Mouse (Mus musculus) ovary, postnatal 14 days (tissue): ENCODE measurements around the gene Ube2c.

Experiments used
- DNase-seq: peaks from one replicate; pipeline ENCODE4 v3.0.0; 2022; ENCODE audit warnings: low spot score

Gene Ube2c

DNA sequence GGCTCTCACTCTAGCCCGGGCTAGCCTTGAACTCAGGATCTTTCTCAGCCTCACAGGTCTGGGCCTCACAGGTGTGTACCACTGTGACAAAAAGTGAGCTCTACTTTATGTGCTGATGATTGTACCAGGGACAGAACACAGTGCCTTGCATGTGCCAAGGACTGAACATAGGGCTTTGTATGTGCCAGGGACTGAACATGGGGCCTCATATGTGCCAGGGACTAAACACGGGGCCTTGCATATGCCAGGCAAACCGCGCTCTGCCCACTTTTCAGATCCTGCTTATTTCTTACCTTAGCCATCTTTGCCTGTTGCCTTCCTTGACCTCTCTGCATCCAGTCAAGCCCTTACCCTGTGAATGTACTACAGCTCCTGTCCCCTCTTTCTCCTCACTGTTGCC lies 7.7 kb upstream of the Ube2c start:
- no peak for DNase-seq

DNA sequence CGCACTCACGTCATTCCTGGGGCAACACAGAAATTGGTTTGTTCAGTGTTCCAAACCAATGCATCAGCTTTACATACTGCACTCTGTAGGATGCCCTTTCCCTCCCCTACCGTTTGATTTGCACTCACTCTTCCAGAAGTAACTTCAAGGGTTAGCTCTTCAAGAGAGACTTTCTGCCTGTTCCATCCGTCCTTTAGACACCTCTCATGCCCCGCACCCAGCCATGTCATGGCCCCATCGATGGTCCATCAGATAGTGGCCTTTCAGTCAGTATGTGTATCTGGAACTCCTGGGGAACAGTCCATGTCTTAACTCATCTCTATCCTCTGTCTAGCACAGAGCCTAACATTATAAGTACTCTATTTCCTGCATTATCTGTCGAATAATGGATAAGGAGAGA lies 7.1 kb upstream of the Ube2c start:
- DNase-seq, result no peak

DNA sequence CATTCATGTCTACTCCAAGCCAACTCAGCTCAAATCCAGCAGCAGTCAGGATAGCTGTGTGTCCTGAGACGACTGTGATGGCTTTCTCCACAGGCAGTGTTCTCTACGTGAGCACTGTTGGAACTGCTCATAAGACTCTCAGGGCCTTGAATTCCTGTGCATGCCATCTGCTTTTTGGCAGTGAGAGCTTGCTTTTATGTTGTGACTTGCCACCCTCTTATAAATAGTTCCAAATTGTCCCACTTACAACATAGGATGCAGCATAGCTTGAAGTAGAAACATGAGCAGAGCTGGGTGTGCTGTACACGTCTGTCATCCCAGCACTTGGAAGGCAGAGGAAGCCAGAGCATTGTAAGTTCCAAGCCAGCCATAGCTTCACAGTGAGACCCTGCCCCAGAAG lies 3.9 kb upstream of the Ube2c start:
- no peak for DNase-seq

DNA sequence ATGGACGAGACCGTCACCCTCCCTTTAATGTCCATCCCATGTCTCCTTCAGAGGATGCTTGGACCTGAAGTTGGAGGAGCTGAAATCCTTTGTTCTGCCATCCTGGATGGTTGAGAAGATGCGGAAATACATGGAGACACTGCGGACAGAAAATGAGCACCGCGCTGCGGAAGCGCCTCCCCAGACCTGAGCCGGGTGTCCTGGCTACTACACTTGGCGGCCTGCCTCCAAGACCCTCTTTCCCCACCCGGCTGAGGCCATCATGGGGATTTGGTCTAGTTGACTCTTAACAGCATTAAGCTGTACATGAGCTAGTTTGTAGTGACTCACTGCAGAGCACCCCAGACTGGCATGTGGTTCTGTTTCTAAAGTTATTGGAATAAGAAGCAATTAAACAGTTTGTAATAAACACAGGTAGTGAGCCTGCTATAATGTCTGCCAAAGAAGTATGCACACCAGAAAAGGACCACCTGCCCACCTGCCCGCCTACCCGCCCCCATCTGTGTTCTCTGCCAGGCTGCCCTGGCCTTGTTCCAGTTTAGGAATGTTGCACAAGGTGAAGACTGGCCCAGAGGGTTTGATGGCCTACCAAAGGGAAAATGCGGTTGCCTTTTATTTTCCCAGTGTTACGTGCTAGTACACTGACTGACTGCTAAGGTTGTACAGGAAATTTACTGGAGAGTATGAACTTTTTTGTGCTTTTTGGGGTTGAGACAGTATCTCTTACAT lies 1.7 kb upstream of the Ube2c start:
- DNase-seq, result no peak

DNA sequence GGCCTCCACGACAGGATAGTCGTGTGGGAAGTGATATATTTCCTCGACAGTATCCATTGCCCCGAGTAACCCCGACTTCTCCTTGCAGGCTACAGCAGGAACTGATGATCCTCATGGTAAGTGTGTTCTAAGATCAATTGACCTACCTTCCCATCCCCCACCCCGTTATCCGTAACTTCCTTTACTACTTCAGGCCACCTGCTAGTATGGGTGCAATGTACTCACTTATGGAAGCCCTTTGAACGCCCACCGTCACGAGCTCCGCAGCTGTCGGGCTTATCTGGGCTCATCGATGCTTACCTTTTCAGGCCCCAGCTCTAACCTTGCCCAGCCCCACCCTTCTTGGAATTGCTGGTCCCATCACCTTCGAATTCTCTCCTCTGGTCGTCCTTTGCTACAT lies 581 bp downstream of the Ube2c start:
- no peak for DNase-seq

DNA sequence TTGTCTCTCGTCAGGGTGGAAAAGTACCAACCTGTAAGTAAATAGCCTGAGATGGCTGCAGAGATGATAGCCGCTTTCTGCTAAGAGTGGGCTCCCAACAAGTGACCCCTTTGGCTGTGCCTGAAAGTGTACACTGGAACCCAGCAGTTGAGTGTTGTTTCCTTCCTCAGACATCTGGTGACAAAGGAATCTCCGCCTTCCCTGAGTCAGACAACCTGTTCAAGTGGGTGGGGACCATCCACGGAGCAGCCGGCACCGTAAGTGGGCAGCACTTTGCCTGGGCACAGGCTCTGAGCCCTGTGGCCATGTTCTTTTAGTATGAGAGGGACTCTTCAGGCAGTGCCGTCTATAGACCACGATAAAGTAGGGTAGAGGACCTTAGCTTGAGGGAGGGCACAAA lies 1.4 kb downstream of the Ube2c start:
- no peak for DNase-seq

DNA sequence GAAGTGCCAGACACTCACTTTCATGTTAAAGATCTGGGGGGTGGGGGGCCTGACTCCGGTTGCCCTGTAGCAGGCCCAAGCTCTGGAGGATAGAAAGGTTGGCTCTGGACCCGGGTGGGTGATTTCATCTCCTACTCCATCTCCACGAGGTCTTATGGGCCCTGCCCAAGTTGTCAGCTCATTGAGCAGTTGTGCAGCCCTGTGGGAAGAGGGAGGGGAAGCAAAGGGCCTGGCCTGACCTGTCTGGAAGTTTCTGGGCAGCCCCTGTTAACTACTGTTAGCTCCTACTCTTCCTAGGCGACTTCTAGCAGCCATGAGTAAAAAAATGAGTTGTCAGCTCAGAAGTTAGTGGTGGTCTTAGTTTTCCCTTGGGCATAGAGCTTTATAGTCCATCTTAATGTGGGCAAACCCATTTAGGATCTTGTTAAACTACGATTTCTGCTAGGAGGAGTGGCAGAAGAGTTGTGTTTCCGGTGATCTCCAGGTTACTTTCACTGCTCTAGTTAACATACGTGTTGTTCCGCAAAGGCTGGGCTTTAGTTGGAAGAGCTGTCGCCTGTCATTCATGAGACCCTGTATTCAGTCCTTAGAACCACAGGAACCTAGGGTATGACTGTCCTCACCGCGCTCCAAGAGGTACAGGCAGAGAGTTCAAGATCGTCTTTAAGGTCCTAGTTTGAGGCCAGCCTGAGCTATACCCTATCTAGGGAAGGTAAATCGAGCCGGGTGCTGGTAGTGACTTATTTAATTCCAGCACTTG lies 3.7 kb downstream of the Ube2c start:
- DNase-seq, result no peak

DNA sequence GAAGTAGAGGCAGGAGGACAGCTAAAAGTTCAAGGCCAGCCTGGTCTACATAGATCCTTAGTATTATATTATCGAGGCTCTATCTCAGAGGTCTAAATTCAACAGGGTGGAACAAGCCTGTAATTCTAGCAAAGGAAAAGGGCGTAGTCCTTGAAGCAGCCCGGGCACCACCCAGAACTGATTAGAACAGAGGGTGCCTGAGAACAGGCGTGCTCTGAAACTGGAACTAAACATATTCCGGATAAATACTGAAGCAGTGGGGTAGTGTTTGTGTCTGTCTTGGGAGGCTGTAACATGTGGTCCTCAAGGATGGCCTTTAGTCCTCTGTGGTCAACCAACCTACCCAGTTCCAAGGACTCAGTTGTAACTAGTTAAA lies 4.3 kb downstream of the Ube2c start:
- no peak for DNase-seq

DNA sequence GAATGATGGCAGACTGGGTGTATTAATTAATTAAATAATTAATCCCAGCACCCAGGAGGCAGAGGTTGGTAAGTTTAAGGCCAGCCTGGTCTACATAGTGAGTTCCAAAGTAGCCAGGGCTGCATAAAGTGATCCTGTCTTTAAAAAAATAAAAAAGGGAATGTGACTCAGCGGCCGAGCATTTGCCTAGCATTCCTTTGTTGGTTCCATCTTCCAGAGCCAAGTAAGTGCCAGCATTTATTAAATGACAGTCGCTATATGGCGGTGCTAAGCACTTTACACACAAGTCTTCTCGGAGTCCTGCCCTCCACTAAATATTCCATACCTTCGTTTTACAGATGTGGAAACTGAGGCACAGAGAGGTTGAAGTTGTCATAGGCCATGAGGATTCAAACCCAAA lies 6.4 kb downstream of the Ube2c start:
- DNase-seq, result no peak

DNA sequence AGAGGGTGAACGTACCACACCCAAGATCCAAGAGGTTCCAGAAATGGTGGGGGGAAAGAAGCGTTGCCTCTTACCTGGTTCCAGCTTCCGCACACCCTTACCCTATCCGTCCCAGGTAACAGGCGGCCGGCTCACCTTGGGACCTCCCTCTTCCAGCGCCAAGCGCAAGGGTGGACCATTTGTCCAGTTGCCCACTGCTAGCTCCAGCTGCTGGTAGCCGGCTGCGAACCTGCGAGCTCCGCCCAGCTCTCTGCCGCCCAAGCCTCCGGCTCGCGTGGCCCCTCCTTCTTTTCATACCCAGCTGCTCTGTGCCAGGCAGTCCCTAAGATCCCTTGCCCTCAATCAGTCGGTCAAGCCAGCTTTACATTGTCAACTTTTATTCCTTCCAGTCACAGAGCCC lies 7.1 kb downstream of the Ube2c start:
- no peak for DNase-seq

DNA sequence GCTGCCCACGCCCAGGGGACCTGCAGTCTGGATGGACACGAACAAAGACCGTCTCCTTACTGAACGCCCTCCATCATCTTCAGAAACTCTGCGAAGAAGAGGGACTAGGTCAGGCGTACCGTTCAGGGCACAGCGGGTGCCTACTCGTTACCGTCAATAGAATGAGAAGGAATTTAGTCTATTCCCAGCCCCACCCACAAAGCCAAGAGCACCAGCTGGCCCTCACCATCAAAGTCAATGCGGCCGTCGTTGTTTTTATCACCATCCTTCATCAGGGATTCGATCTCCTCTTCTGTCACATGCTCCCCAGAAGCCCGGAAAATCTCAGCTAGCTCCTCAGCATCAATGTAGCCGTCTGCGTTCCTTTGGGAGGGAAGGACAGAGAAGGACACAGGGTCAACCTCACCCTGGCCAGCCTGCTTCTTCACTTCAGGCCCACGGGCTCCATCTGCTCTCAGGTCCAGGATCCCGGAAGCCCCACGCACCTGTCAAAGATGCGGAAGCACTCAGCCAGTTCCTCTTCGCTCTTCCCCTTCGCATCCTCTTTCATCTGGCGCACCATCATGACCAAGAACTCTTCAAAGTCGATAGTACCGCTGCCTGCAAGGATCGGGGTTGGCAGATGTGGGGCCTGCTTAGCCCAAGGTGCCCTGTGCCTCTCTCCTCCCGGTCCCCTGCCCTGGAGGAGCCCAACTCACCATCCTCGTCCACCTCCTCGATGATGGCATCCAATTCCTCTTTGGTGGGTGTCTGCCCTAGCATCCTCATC lies 7.7 kb downstream of the Ube2c start:
- DNase-seq, result no peak

DNA sequence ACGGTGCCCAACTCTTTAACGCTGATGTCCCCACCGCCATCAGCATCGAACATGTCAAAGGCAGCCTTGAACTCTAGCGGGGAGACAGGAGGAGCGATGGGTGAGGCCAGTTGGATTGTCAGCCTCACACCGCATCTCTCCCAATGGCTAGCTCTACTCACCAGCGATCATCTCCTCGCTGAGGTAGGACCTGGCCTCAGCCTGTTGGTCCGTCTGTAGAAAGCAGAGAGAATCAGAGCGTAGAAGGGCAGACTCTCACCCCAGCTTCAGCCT lies 8.3 kb downstream of the Ube2c start:
- no peak for DNase-seq

DNA sequence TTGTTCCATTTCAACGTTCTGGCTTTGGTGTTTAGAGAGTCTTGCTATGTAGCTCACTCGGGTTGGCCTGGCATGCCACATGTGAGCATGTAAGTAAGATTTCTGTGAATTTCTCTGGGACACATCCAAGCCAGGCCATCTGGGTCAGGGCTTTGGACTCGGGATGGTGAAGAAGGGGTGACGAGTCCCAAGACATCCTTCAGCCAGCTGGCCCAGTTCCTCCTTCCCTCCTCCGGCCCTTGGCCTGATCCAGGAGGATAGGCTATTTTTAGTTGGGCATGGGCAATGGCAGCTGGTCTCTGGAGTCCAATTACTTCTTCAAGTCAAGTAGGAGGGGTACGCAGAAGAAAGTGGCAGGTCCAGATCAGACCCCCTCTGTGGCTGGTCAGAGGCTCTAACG lies 9.1 kb downstream of the Ube2c start:
- DNase-seq, result no peak

DNA sequence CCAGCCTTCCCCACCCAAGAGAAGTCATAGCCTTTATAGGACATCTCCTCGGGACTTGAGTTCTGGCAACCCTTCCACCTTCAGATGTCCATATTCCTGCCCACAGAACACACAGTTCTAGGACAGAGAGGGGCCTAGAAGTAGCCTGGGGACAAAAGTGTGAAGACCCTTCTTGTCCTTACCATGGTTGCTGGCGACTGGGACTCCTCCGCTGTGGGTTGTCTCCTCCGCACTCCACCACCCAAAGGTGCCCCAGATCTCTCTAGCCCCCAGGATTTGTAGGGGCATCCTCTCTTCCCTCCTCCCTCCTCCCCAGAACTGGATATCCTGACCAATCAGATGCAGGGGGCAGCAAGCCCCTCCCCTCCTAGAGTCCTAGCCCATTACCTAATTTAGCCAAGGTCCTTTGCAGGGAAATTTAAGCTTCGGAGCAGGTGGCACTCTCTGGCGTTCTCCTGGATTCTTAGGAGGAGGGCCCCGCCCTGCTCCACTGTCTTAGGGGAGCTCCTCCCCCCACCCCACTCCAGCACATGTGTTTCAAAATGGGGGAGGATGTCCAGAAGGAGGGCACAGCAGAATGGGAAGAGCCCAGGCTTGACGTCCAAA lies 9.9 kb downstream of the Ube2c start, which contains the start of gene Tnnc2:
Tnnc2 (minus strand) TSS at position 487 of the 606 bp plus-strand sequence.
- DNase-seq, result no peak

DNA sequence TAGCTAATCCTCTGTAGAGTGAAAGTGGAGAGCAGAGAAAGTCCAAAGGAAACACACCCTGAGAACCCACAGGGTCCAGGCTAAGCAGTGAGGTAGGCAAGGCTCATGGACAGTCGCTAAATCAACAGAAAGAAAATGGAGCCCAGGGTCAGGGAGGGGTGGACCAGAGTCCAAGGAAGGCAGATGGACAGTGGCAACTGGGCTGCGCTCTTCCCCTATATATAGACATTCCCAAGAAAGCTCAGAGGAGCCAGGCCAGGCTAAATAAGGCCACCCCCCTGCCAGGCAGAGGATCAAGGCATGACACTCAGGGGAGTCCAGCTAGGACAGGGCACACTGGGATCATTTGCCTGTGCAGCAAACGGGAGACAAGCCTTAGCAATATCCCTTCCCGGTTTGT lies 12.2 kb downstream of the Ube2c start:
- no peak for DNase-seq

DNA sequence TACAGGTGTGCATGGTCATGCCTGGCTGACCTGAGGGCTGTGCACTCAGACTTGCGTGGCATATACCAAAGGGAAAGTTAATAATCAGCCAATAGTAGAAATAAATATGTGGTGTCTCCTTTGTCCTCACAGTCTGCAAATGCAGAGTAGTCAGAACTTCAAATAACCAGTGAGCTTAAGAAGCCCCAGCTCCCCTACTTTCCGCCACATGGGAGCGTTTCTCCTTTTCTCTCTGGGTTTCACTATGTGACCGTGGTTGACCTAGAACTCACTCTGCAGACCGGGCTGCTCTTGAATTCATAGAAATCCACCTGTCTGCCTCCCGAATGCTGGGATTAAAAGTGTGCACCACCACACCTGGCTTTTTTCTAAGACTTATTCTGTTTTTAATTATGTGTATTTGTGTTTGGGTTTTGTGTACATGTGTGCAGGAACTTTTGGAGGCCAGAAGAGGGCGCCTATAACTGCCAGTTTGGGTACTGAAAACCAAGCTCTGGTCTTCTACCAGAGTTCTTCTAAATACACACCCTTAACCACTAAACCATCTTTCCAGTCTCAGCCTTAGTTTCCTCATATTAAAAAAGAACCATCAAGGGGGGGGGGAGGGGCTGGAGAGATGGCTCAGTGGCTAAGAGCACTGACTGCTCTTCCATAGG lies 14.4 kb downstream of the Ube2c start:
- no peak for DNase-seq

DNA sequence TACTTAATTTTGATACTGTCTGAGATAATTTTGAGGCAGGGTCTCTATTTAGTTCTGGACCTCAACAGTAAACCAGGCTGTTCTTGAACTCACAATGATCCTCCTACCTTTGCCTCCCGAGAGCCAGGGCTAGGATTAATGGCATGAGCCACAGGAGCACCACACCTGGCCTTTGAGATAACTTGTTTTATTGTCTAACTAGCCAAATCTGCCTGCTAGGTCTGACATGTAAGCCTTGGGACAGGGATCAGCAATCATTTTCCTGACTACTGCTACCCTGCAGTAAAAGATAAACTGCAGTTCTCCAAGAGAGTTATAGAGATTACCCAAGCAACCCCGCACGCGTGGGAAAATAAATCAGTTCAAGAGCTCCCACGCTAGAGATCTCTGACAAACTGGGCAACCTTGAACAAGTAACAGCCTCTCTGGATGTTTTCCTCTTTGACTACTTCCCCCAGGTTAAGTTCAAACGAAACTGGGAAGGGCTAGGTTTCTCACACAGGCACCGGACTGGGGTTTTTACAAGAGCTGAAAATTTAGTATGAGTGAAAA lies 15.2 kb downstream of the Ube2c start:
- DNase-seq, result no peak

DNA sequence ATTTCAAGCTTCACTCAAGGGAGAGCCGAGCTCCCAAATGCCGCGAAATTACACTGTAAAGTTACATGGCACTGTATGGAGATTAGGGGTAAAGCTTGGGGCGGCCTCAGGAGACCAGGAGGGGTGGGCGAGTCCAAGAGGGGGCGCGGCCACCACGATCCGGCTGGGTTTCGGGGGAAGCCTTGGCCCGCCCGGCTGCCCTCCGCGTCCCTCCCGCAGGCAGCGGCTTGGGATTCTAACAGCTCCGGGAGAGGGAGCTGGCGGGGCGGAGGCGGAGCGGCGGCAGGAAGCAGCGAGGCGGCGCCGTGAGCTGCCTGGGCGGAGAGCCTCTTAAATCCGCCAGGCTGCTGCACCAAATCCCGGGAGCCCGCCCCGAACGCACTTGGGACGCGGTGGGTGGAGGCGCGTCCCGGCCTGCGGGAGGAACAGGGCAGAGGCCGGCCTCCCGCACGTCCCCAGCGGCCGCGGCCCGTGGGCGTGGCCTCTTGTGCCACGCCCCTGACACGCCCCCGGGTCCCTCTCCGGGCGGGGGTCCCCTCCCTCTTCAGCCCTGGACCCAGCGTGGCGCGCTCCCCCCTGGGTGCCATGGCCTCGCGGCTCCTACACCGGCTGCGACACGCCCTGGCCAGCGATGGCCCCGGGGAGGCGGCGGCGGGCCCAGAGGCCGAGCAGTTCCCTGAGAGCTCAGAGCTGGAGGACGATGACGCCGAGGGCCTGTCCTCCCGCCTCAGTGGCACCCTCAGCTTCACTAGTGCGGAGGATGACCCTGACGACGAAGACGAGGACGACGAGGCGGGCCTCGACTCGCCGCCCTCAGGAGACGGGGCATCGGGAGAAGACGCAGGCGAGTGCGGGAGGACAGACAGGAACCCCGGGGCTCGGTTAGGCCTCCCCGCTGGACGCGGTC lies 16.0 kb downstream of the Ube2c start, which contains the start of gene Snx21:
Snx21 (plus strand) TSS at position 343 of the 907 bp plus-strand sequence.
- peak; percentile 77 for DNase-seq

DNA sequence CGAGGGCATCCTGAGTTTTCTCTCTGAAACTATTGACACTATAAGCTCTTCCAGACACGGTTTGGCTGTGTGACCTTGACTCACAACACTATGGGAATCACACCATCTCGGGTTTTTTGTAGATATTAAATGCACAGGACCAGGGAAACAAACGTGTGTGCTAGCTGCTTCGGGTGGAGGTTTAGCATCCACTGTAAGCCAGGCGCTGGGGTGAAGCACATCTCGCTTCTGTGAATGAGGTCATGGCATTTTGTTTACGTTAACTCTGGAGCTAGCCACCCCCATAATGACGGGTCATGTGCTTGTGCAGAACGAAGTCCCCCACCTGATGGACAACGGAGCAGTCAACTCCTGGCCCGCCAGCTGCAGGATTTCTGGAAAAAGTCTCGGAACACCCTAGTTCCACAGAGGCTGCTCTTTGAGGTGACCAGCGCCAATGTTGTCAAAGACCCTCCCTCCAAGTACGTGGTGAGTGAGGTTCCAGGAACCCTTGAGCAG lies 16.7 kb downstream of the Ube2c start:
- DNase-seq, result no peak

DNA sequence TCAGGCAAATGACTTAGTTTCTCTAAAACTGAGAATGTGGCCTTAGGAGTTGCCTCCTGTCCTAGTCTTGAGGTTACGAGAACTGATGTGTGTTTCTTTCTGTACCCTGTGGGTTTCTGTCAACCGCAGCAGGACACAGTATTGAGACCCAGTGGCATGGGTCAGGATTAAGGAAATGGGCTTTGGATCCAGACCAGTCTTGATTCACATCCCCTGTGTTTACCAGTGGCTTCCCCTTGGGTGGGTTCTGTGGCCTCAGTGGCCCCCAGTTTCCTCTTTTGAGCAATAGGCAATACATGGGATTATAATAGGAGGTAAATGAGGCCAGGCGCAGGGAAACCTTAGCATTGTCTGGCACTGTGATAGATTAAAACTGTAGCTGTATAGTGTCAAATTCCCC lies 17.3 kb downstream of the Ube2c start:
- no peak for DNase-seq

DNA sequence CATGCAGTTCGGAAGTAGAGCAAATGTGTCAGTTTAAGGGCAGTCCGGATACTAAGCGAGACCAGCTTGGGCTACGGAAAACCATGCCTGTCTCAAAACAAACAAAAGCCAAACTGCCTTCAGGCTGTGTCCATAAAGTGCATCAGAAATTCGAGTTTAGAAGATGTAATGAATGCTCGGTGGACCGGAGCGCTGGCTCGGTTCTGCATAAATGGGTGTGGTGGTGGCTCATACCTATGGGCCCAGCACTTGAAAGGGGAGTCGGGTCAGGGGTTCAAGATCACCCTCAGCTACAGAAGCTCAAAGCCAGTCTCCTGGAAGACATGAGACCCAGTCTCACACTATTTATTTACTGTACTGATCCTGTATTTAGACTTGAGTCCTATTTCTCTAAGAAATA lies 18.1 kb downstream of the Ube2c start:
- no peak for DNase-seq
